Mouse (Mus musculus) layer of hippocampus, adult 8-10 months (tissue): ENCODE measurements around the gene Ppef1. TPM values are rescaled to one million over a fixed set of nuclear protein-coding genes. Genes with fewer than 3 reads are reported as not detected.

Source experiments
- DNase-seq, 2 experiments: peaks; one replicate each; pipeline ENCODE4 v3.0.0; 2022; ENCODE audit warnings: low spot score in 2 of 2
- total RNA-seq, 4 experiments: library from RNA; stranded (reverse); gene quantifications; 2 replicates each; pipeline ENCODE4 v1.2.4; 2022

The Ppef1 gene
- total RNA-seq, 4 experiments from 2014 or later, result 0.13 to 2.8 (median 0.80) TPM

- no peak for DNase-seq
These were observed 136.8 kb downstream of the Ppef1 start for GRCm38 (mm10) chrX:160598562-160599458.

GRCm38 (mm10) chrX:160598055-160598454, 137.5 kb downstream of the Ppef1 start:
- DNase-seq, result no peak

GRCm38 (mm10) chrX:160592933-160593332, 142.6 kb downstream of the Ppef1 start:
- no peak for DNase-seq

GRCm38 (mm10) chrX:160590147-160590546, 145.4 kb downstream of the Ppef1 start:
- DNase-seq, result no peak

- DNase-seq, result no peak
These were observed 147.0 kb downstream of the Ppef1 start for GRCm38 (mm10) chrX:160588523-160588922.

GRCm38 (mm10) chrX:160585110-160585509, 150.5 kb downstream of the Ppef1 start:
- DNase-seq, result no peak

GRCm38 (mm10) chrX:160584148-160584838, 151.3 kb downstream of the Ppef1 start:
- DNase-seq, result no peak

- no peak for DNase-seq
These were observed 152.0 kb downstream of the Ppef1 start for GRCm38 (mm10) chrX:160583589-160583988.

Other genes starting within 250 kb of the Ppef1 start
- gene Phka2, start 233.6 kb downstream of the Ppef1 start, total RNA-seq, result 10 to 100 TPM; 23.2 to 51.2 (median 35.5) TPM
- under 1 TPM in 1 of 4 experiments, not detected in 3; 0.20 TPM for gene Rs1, start 32.2 kb upstream of the Ppef1 start, total RNA-seq
- gene Gja6, start 171.3 kb upstream of the Ppef1 start, total RNA-seq, result 1 to 10 TPM; 1.2 to 1.7 (median 1.4) TPM